Mouse (Mus musculus): ENCODE measurements around the gene Ifngr1. TPM values are rescaled to one million over a fixed set of nuclear protein-coding genes. Genes with fewer than 3 reads are reported as not detected.

The Ifngr1 gene
- total and polyA plus RNA-seq, 3 experiments, result 15.4 to 18.6 TPM; not detected in 1

GRCm38 (mm10) chr10:19591286-19591640 is 486 bp upstream of the Ifngr1 start:
- peak overlapping the region; percentile 56 to 58 for H3K4me3 ChIP-seq (ENCODE audit: control insufficient read depth in 1 of 2, insufficient read depth in 1 of 2, low read depth in 2 of 2, low read length in 2 of 2)
- TF ChIP-seq EP300 (IDR thresholded peaks at IDR 0.05; ENCODE audit: low read depth in 1 of 2, low read length in 2 of 2) (peak in 1 of 2 experiments; percentile 45; a peak in 3 of 4 replicates), JUND (IDR thresholded peaks at IDR 0.05; ENCODE audit: low read depth, low read length) (no peak), ETS1 (IDR thresholded peaks at IDR 0.05; ENCODE audit: low read depth, low read length) (peak; percentile 70), TAL1 (IDR thresholded peaks at IDR 0.05; ENCODE audit: low read length) (peak; percentile 41), SMC3 (IDR thresholded peaks at IDR 0.05; ENCODE audit: low read depth, low read length) (no peak), TCF12 (IDR thresholded peaks at IDR 0.05; ENCODE audit: low read depth, low read length) (0 out of 2 replicates have a peak, but pooled peaks have one; percentile 16), SIN3A (IDR thresholded peaks at IDR 0.05; ENCODE audit: low read length) (peak; percentile 22; the same call in 1 of the 2 replicates), MXI1 (IDR thresholded peaks at IDR 0.05; ENCODE audit: low read depth, low read length) (peak; percentile 54), MYC (IDR thresholded peaks at IDR 0.05; ENCODE audit: low read depth, low read length) (peak; percentile 76), GATA1 (IDR thresholded peaks at IDR 0.05; ENCODE audit: low read depth, low read length) (peak; percentile 73), MAX (IDR thresholded peaks at IDR 0.05; ENCODE audit: low read length) (peak; percentile 86), BHLHE40 (IDR thresholded peaks at IDR 0.05; ENCODE audit: borderline replicate concordance, low read depth, low read length) (no peak)
- H3K27me3 ChIP-seq (ENCODE audit: control insufficient read depth in 1 of 2, insufficient read depth in 2 of 2, low read length in 2 of 2), result no peaks in the 10 kb centered on the region
- peak overlapping the region; percentile 94 for H3K27ac ChIP-seq (ENCODE audit: control insufficient read depth, low read depth, low read length)
- H3K9ac ChIP-seq (ENCODE audit: control insufficient read depth, low read depth, low read length, poor library complexity, severe bottlenecking), result peak overlapping the region; percentile 60
- DNase-seq (ENCODE audit: low read depth, low spot score), result no peak
- H3K9me3 ChIP-seq (replicated peaks; ENCODE audit: insufficient read depth, low read length), result no peaks in the 10 kb centered on the region
- peaks cover 7 to 16% of the 10 kb centered on the region in 2 experiments for H3K4me1 ChIP-seq (ENCODE audit: control insufficient read depth in 1 of 2, insufficient read depth in 2 of 2, low read length in 2 of 2)
- peaks cover 3% of the 10 kb centered on the region for H3K79me2 ChIP-seq (ENCODE audit: control insufficient read depth, insufficient read depth, low read length, poor library complexity)
- peaks cover 0 to 22% of the 10 kb centered on the region in 2 experiments; a peak in 2 of 4 replicates for H3K36me3 ChIP-seq (ENCODE audit: control insufficient read depth in 1 of 2, insufficient read depth in 2 of 2, low read length in 2 of 2)

DNA sequence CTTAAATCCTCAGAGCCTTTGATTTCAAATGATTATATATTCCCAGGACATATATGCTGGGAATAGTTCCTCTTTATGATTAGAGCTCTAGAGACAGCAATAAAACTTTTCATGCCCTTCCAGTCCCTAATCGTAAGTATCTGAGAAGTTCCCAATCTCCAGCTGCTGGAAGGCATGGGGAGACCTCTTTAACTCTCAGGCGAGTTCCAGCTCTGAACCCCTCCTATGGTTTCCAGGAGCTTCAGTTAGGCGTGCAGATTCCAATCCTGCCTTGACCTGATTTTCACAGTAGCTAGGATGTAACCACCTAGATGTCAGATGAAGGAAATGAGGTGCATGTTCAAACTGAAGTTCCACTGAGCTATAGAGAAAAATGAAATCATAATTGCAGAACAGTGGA is 807 bp downstream of the Ifngr1 start:
- no peak overlapping the region for H3K27ac ChIP-seq (ENCODE audit: control insufficient read depth, low read depth, low read length)
- peaks cover 7 to 16% of the 10 kb centered on the region in 2 experiments for H3K4me1 ChIP-seq (ENCODE audit: control insufficient read depth in 1 of 2, insufficient read depth in 2 of 2, low read length in 2 of 2)

More for the DNA sequence above, 807 bp downstream of the Ifngr1 start:
- DNase-seq (ENCODE audit: low read depth, low spot score), result no peak
- TF ChIP-seq MAFK (IDR thresholded peaks at IDR 0.05; ENCODE audit: borderline replicate concordance, low read depth, low read length) (no peak), TCF12 (IDR thresholded peaks at IDR 0.05; ENCODE audit: low read depth, low read length) (no peak), MAX (IDR thresholded peaks at IDR 0.05; ENCODE audit: low read length) (no peak), MEF2A (IDR thresholded peaks at IDR 0.05; ENCODE audit: extremely low read depth, insufficient replicate concordance, low read depth, low read length, poor library complexity, severe bottlenecking) (no peak), POLR2A (IDR thresholded peaks at IDR 0.05; ENCODE audit: control insufficient read depth in 1 of 2, insufficient read depth in 1 of 2, low read depth in 1 of 2, low read length in 2 of 2, poor library complexity in 1 of 2) (no peak), USF2 (IDR thresholded peaks at IDR 0.05; ENCODE audit: borderline replicate concordance in 1 of 2, insufficient read depth in 1 of 2, low read depth in 1 of 2, low read length in 2 of 2) (no peak), CHD1 (IDR thresholded peaks at IDR 0.05; ENCODE audit: low read depth, low read length) (no peak), HCFC1 (IDR thresholded peaks at IDR 0.05; ENCODE audit: low read depth, low read length) (no peak), POLR2AphosphoS5 (IDR thresholded peaks at IDR 0.05; ENCODE audit: borderline replicate concordance, low read depth, low read length) (no peak), BHLHE40 (IDR thresholded peaks at IDR 0.05; ENCODE audit: borderline replicate concordance, low read depth, low read length) (no peak), GATA1 (IDR thresholded peaks at IDR 0.05; ENCODE audit: low read depth, low read length) (no peak), GABPA (IDR thresholded peaks at IDR 0.05; ENCODE audit: low read depth, low read length) (no peak), MYC (IDR thresholded peaks at IDR 0.05; ENCODE audit: low read depth, low read length) (no peak), RCOR1 (IDR thresholded peaks at IDR 0.05; ENCODE audit: low read depth, low read length) (no peak; the same call in 1 of the 2 replicates), MXI1 (IDR thresholded peaks at IDR 0.05; ENCODE audit: low read depth, low read length) (no peak), ZMIZ1 (IDR thresholded peaks at IDR 0.05; ENCODE audit: low read depth, low read length) (no peak), E2F4 (IDR thresholded peaks at IDR 0.05; ENCODE audit: borderline replicate concordance, low read depth, low read length) (no peak)
- peak overlapping the region; percentile 86 for H3K9ac ChIP-seq (ENCODE audit: control insufficient read depth, low read depth, low read length, poor library complexity, severe bottlenecking)
- peaks cover 3% of the 10 kb centered on the region for H3K79me2 ChIP-seq (ENCODE audit: control insufficient read depth, insufficient read depth, low read length, poor library complexity)
- peak overlapping the region; percentile 77 to 86 for H3K4me3 ChIP-seq (ENCODE audit: control insufficient read depth in 1 of 2, insufficient read depth in 1 of 2, low read depth in 2 of 2, low read length in 2 of 2)
- no peaks in the 10 kb centered on the region for H3K9me3 ChIP-seq (replicated peaks; ENCODE audit: insufficient read depth, low read length)
- H3K27me3 ChIP-seq (ENCODE audit: control insufficient read depth in 1 of 2, insufficient read depth in 2 of 2, low read length in 2 of 2), result no peaks in the 10 kb centered on the region
- peaks cover 1 to 22% of the 10 kb centered on the region in 2 experiments; a peak in 3 of 4 replicates for H3K36me3 ChIP-seq (ENCODE audit: control insufficient read depth in 1 of 2, insufficient read depth in 2 of 2, low read length in 2 of 2)

All from MEL (cell line).